Mouse (Mus musculus) frontal cortex, postnatal 36 days (tissue): ENCODE data around the gene Mest.

ENCODE experiments used
- DNase-seq, 2 experiments: peaks; one replicate each; pipeline ENCODE4 v3.0.0; 2022; ENCODE audit warnings: low spot score in 2 of 2

Gene Mest

DNA sequence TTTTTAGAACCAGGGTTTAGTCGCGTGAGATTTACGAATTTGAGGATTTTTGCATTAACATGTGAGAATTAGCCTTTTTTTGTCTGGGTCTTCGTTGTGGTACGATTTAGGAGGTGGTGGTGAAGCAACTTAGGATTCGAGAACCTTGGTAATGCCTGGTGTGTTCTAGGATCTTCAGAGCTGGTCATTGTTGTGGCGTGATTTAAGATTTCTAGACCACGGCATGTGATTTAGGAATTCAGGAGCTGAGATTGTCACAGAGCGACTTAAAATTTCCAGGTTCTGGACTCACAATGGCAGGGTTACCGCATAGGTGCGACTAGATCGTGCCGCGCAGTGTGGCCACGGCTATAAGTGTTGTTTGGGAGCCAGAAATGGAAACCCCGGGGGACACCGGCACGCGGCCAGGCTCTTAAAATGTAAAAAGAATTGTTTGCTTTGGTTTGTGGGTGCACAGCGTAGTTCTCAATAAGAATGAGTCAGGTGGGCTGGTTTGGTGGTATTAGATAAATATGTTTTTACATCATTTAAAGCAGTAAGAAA, 15.2 kb downstream of the Mest start:
- no peak for DNase-seq

DNA sequence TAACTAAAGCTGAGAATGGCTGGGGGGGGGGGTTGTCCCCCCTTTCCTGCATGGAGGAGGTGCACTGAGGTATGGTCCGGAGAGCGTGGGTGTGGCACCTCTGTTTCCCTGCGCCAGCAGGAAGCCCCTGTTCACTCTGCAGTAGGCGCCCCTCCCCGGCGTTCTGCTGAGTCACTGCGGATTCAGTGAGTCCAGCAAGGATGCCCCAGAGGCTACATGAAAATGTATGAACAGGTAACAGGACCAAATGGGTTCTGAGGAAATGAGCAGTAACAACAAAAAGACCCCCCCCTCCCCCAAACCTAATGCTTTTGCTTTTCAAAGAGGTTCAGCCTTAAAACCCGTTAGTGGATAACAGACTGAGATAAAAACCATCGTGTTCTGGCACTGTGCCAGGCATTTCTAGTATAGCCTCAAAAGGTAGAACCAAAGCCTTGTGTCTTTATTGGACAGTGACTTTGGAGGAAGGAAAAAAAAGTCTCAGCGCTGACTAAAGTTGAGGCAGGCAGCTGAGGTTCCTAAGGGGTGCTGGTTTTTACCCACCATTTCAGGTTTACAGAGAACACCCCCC, 15.9 kb downstream of the Mest start:
- DNase-seq = no peak

GRCm38 (mm10) chr6:30744846-30745245, 21.5 kb downstream of the Mest start:
- no peak for DNase-seq

DNA sequence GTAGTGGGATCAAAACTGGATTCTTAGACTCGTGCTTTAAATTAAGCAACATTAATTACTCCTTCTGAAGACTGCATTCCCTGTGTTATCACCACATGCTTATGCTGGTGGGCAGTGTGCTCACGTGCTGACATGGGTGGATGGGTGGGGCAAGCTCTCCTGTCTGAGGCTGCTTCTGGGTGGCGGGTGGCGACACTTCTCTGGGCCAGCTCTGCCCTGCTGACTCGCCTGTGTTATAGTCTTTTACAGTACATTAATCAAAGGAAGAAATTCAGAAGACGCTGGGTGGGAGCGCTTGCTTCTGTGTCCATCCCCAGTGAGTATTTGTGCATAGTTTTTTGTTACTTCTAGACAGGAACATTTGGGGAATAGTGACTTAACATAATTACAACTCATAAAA, 22.2 kb downstream of the Mest start:
- DNase-seq = no peak

GRCm38 (mm10) chr6:30747631-30748357, 24.4 kb downstream of the Mest start:
- no peak for DNase-seq

- no peak for DNase-seq
Observed at GRCm38 (mm10) chr6:30748358-30748910, 25.1 kb downstream of the Mest start.

GRCm38 (mm10) chr6:30749042-30749689, 25.8 kb downstream of the Mest start:
- no peak for DNase-seq

- no peak for DNase-seq
Observed at GRCm38 (mm10) chr6:30749892-30750291, 26.5 kb downstream of the Mest start.

DNA sequence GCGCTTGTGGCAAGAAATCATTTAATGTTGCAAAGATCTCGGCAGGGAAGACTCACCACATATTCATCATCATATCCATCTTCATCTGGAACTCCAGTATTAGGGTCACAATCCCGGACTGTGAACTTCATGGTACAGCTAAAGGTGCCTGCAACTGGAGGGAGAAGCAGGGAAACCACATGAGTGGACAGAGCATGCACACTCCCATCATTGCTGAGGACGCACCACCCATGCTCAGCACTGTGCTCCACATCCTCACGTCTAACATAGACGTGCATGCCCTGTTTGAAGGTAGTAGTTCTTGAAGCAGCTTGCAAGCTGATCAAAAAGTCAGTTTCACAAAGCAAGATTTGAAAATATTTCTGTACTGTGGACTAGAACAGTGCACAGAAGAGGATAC, 27.1 kb downstream of the Mest start:
- no peak for DNase-seq

DNA sequence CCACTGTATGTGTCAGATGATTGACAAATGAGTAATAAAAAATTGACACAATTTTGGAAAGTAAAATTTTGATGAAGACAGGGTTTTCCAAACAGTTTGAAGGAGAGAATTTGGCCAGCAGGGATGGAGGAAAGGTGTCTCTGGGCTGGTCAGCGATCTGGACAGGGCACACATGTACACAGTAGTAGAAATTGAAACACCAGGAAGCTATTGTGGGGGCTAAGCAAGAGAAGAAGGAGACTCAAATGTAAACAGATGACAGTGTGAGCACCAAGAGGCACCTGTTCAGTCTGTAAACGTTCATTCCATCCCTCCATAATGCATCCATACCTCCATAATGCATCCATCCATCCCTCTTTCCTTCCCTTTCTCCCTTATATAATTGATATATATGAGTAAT, 27.9 kb downstream of the Mest start:
- DNase-seq = no peak
